Mouse (Mus musculus): ENCODE measurements around the gene Irf4.

DNA sequence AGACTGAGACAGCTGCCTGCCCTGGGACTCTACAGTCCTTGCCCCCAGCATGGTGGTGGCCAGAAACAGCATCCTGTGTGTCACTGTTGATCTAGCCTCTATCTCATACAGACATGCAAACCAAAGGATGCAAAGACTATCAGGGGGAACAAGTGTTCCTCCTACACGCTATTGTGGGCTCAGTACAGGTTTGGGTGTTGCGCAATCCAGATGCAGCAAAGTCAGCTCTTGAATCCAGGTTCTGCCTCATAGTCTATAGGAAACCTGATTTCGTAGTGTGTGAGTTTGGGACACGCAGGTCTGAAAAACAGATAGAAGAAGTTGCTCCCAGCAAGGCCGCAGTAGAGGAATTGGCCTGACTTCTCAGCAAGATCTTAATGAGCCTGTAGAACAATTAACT is 46.3 kb upstream of the Irf4 start:
- TF ChIP-seq POLR2A (IDR thresholded peaks at IDR 0.05; ENCODE audit: control insufficient read depth, low read depth, low read length) (no peak), CTCF (IDR thresholded peaks at IDR 0.05; ENCODE audit: control insufficient read depth, insufficient read depth, insufficient replicate concordance, low read depth, low read length) (no peak)
